Mouse (Mus musculus) hindbrain, embryonic 11.5 days (tissue): ENCODE data around the gene Col25a1. TPM values are rescaled to one million over a fixed set of nuclear protein-coding genes. Genes with fewer than 3 reads are reported as not detected.

Experiments used
- ATAC-seq: fragments of 200-750 bp; cut with Nextera tagmentation; 2 replicates; pipeline ENCODE4 v1.8.0; 2017; ENCODE audit warnings: mild to moderate bottlenecking, moderate TSS enrichment, moderate library complexity; ENCODE audit not compliant: low FRiP score
- DNase-seq: peaks from one replicate; pipeline ENCODE4 v3.0.0-alpha.2; 2015; ENCODE audit warnings: low spot score
- H3K27ac ChIP-seq: fragments of 300-500 bp; sonication (generic); 2 replicates; pipeline ENCODE4 v1.5.1; 2014; ENCODE audit warnings: mild to moderate bottlenecking, low read depth, low read length
- H3K27me3 ChIP-seq: fragments of 300-500 bp; sonication (generic); 2 replicates; pipeline ENCODE4 v1.6.1; 2014; ENCODE audit warnings: mild to moderate bottlenecking, low read length, moderate library complexity, mixed read lengths; ENCODE audit not compliant: control insufficient read depth, insufficient read depth
- H3K36me3 ChIP-seq: fragments of 300-500 bp; sonication (generic); 2 replicates; pipeline ENCODE4 v1.6.1; 2014; ENCODE audit warnings: mild to moderate bottlenecking, low read length, moderate library complexity, mixed read lengths; ENCODE audit not compliant: control insufficient read depth, insufficient read depth
- H3K4me1 ChIP-seq: fragments of 300-500 bp; sonication (generic); replicated peaks from 2 replicates; pipeline ENCODE4 v1.6.1; 2014; ENCODE audit warnings: low read length, mixed read lengths; ENCODE audit not compliant: control insufficient read depth, insufficient read depth
- H3K4me2 ChIP-seq: fragments of 300-500 bp; sonication (generic); replicated peaks from 2 replicates; pipeline ENCODE4 v1.6.1; 2014; ENCODE audit warnings: mild to moderate bottlenecking, low read depth, low read length
- H3K4me3 ChIP-seq: fragments of 300-500 bp; sonication (generic); 2 replicates; pipeline ENCODE4 v1.5.1; 2014; ENCODE audit warnings: low read depth, low read length
- H3K9ac ChIP-seq: fragments of 300-500 bp; sonication (generic); 2 replicates; pipeline ENCODE4 v1.6.1; 2014; ENCODE audit warnings: low read depth, low read length
- H3K9me3 ChIP-seq: fragments of 300-500 bp; sonication (generic); 2 replicates; pipeline ENCODE4 v1.6.1; 2016; ENCODE audit warnings: low read length; ENCODE audit not compliant: control insufficient read depth
- WGBS: fragments of 180-500 bp; shearing (Covaris S2); extraction: QIAGEN DNeasy Blood & Tissue Kit; methylation state at CpG from one replicate; pipeline ENCODE4 v1.1.7; 2014; 5-methylcytosine and 5-hydroxymethylcytosine counted together
- polyA plus RNA-seq: library from polyadenylated mRNA; unstranded; fragments of >200 nt; fragmentation: Nextera tagmentation; extraction: Ambion mirVana; gene quantifications from 2 replicates; pipeline ENCODE4 v1.2.1, GENCODE M21; 2014

Col25a1 gene
- polyA plus RNA-seq, 1 experiment from 2014 or later = 5.3 TPM

- DNase-seq (no peak), ATAC-seq (no peak)
- Histone ChIP-seq H3K4me3 (no peak overlapping the region), H3K9ac (no peak overlapping the region), H3K27me3 (no peaks in the 10 kb centered on the region), H3K4me2 (no peak overlapping the region), H3K36me3 (no peaks in the 10 kb centered on the region), H3K4me1 (no peaks in the 10 kb centered on the region), H3K9me3 (no peaks in the 10 kb centered on the region), H3K27ac (no peak overlapping the region)
- 67% methylated on average over 5 of the region's 5 CpGs for WGBS
Measured at GRCm38 (mm10) chr3:130573243-130573642, 441.9 kb downstream of the Col25a1 start.

- WGBS = 33% methylated on average over 5 of the region's 5 CpGs
Measured at GRCm38 (mm10) chr3:130574652-130575051, 443.4 kb downstream of the Col25a1 start.

GRCm38 (mm10) chr3:130576683-130577082 lies 445.4 kb downstream of the Col25a1 start:
- Histone ChIP-seq H3K9me3 (no peaks in the 10 kb centered on the region), H3K4me3 (no peak overlapping the region), H3K4me1 (no peaks in the 10 kb centered on the region), H3K27ac (no peak overlapping the region), H3K27me3 (no peaks in the 10 kb centered on the region), H3K36me3 (no peaks in the 10 kb centered on the region), H3K9ac (no peak overlapping the region), H3K4me2 (no peak overlapping the region)
- peak; percentile 54 for DNase-seq
- WGBS = 63% methylated on average over 6 of the region's 6 CpGs
- no peak for ATAC-seq

More at GRCm38 (mm10) chr3:130574652-130575051, 443.4 kb downstream of the Col25a1 start:
- Histone ChIP-seq H3K27ac (no peak overlapping the region), H3K4me1 (no peaks in the 10 kb centered on the region), H3K27me3 (no peaks in the 10 kb centered on the region), H3K9me3 (no peaks in the 10 kb centered on the region), H3K4me2 (no peak overlapping the region), H3K4me3 (no peak overlapping the region), H3K9ac (no peak overlapping the region), H3K36me3 (no peaks in the 10 kb centered on the region)
- DNase-seq = peak; percentile 67
- no peak for ATAC-seq

GRCm38 (mm10) chr3:130579501-130579900 lies 448.2 kb downstream of the Col25a1 start:
- ATAC-seq (no peak), DNase-seq (peak; percentile 34)
- 66% methylated on average over 17 of the region's 17 CpGs for WGBS
- Histone ChIP-seq H3K9ac (no peak overlapping the region), H3K4me3 (no peak overlapping the region), H3K27ac (no peak overlapping the region), H3K4me2 (no peak overlapping the region), H3K9me3 (no peaks in the 10 kb centered on the region), H3K4me1 (no peaks in the 10 kb centered on the region), H3K27me3 (no peaks in the 10 kb centered on the region), H3K36me3 (no peaks in the 10 kb centered on the region)

GRCm38 (mm10) chr3:130581577-130581976 lies 450.3 kb downstream of the Col25a1 start:
- WGBS = 93% methylated on average over 2 of the region's 2 CpGs
- DNase-seq (no peak), ATAC-seq (no peak)
- H3K36me3 ChIP-seq = no peaks in the 10 kb centered on the region
- no peak overlapping the region for H3K9ac ChIP-seq
- no peaks in the 10 kb centered on the region for H3K4me1 ChIP-seq
- no peaks in the 10 kb centered on the region for H3K27me3 ChIP-seq
- no peak overlapping the region for H3K27ac ChIP-seq
- no peak overlapping the region for H3K4me2 ChIP-seq
- no peaks in the 10 kb centered on the region for H3K9me3 ChIP-seq
- no peak overlapping the region for H3K4me3 ChIP-seq

- H3K9ac ChIP-seq = no peak overlapping the region
- no peaks in the 10 kb centered on the region for H3K4me1 ChIP-seq
- ATAC-seq = no peak
- H3K27me3 ChIP-seq = no peaks in the 10 kb centered on the region
- no peaks in the 10 kb centered on the region for H3K9me3 ChIP-seq
- H3K36me3 ChIP-seq = no peaks in the 10 kb centered on the region
- no peak overlapping the region for H3K4me3 ChIP-seq
- no peak for DNase-seq
- WGBS = 83% methylated on average over 13 of the region's 13 CpGs
- no peak overlapping the region for H3K27ac ChIP-seq
- H3K4me2 ChIP-seq = no peak overlapping the region
Measured at GRCm38 (mm10) chr3:130582903-130583664, 451.8 kb downstream of the Col25a1 start.

GRCm38 (mm10) chr3:130584007-130584406 lies 452.7 kb downstream of the Col25a1 start:
- ATAC-seq = no peak
- Histone ChIP-seq H3K4me1 (no peaks in the 10 kb centered on the region), H3K36me3 (no peaks in the 10 kb centered on the region), H3K9ac (no peak overlapping the region), H3K4me3 (no peak overlapping the region), H3K9me3 (no peaks in the 10 kb centered on the region), H3K27me3 (no peaks in the 10 kb centered on the region), H3K4me2 (no peak overlapping the region), H3K27ac (no peak overlapping the region)
- 92% methylated on average over 7 of the region's 7 CpGs for WGBS
- DNase-seq = no peak

- ATAC-seq (no peak), DNase-seq (no peak)
- Histone ChIP-seq H3K4me2 (no peak overlapping the region), H3K9ac (no peak overlapping the region), H3K4me3 (no peak overlapping the region), H3K36me3 (no peaks in the 10 kb centered on the region), H3K4me1 (no peaks in the 10 kb centered on the region), H3K27me3 (no peaks in the 10 kb centered on the region), H3K9me3 (no peaks in the 10 kb centered on the region), H3K27ac (no peak overlapping the region)
- WGBS = 91% methylated on average over 8 of the region's 8 CpGs
Measured at GRCm38 (mm10) chr3:130595050-130595449, 463.7 kb downstream of the Col25a1 start.

GRCm38 (mm10) chr3:130601491-130601890 lies 470.2 kb downstream of the Col25a1 start:
- no peaks in the 10 kb centered on the region for H3K9me3 ChIP-seq
- H3K9ac ChIP-seq = no peak overlapping the region
- no peak overlapping the region for H3K4me2 ChIP-seq
- no peak for DNase-seq
- H3K27me3 ChIP-seq = no peaks in the 10 kb centered on the region
- no peak overlapping the region for H3K27ac ChIP-seq
- no peaks in the 10 kb centered on the region for H3K36me3 ChIP-seq
- no peak overlapping the region for H3K4me3 ChIP-seq
- ATAC-seq = no peak
- no peaks in the 10 kb centered on the region for H3K4me1 ChIP-seq
- 81% methylated on average over 10 of the region's 10 CpGs for WGBS
